Mouse (Mus musculus) intestine, embryonic 15.5 days (tissue): ENCODE measurements at regions not wholly inside any gene's neighbourhood (a gene's known extent, or its start where the extent isn't known, plus 50 kb on each side); places are given as distances from the start of the nearest gene placed in this dataset.

Experiments
- ATAC-seq: fragments of 200-750 bp; cut with Nextera tagmentation; 2 replicates; pipeline ENCODE4 v1.8.0; 2017; ENCODE audit warnings: moderate TSS enrichment, moderate library complexity
- H3K27ac ChIP-seq: fragments of 300-500 bp; sonication (generic); 2 replicates; pipeline ENCODE4 v1.5.1; 2015; ENCODE audit warnings: mild to moderate bottlenecking, inconsistent platforms
- H3K27me3 ChIP-seq: fragments of 300-500 bp; sonication (generic); replicated peaks from 2 replicates; pipeline ENCODE4 v1.6.1; 2015; ENCODE audit warnings: inconsistent platforms
- H3K36me3 ChIP-seq: fragments of 300-500 bp; sonication (generic); 2 replicates; pipeline ENCODE4 v1.6.1; 2015; ENCODE audit warnings: inconsistent platforms
- H3K4me1 ChIP-seq: fragments of 300-500 bp; sonication (generic); replicated peaks from 2 replicates; pipeline ENCODE4 v1.6.1; 2015; ENCODE audit warnings: inconsistent platforms
- H3K4me2 ChIP-seq: fragments of 300-500 bp; sonication (generic); replicated peaks from 2 replicates; pipeline ENCODE4 v1.6.1; 2015; ENCODE audit warnings: mild to moderate bottlenecking, inconsistent platforms
- H3K4me3 ChIP-seq: fragments of 300-500 bp; sonication (generic); replicated peaks from 2 replicates; pipeline ENCODE4 v1.5.1; 2015; ENCODE audit warnings: inconsistent platforms
- H3K9ac ChIP-seq: fragments of 300-500 bp; sonication (generic); 2 replicates; pipeline ENCODE4 v1.6.1; 2015; ENCODE audit warnings: inconsistent platforms
- H3K9me3 ChIP-seq: fragments of 300-500 bp; sonication (generic); 2 replicates; pipeline ENCODE4 v1.6.1; 2016; ENCODE audit warnings: inconsistent platforms
- WGBS: fragments of 180-500 bp; shearing (Covaris S2); methylation state at CpG from one replicate; pipeline ENCODE4 v1.1.7; 2015; 5-methylcytosine and 5-hydroxymethylcytosine counted together

DNA sequence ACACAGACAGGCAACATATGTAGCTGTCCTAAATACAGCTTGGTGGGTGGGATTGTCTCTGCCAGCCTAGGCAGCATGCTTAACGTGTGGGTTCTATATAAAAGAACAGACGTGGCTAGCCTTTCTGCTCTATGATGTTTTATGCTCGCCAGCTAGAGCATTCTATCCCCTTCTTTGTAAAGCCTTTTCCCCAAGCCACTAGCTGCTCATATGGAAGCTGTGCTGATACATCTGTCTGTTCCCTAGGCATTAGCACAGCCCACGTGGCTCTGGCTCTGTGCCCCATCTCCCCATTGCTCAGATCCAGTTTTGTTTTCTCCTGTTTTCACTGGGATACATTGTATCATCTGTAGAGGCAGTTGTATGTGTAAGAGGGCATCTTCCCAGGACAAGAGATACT lies 511.3 kb downstream of the Adam3 start:
- H3K4me2 ChIP-seq: no peak overlapping the region
- no peak overlapping the region for H3K9ac ChIP-seq
- no peaks in the 10 kb centered on the region for H3K4me1 ChIP-seq
- no peak overlapping the region for H3K27ac ChIP-seq
- no peak for ATAC-seq
- H3K9me3 ChIP-seq: no peaks in the 10 kb centered on the region
- H3K36me3 ChIP-seq: no peaks in the 10 kb centered on the region
- no peak overlapping the region for H3K4me3 ChIP-seq
- WGBS: 80% methylated on average over 4 of the region's 4 CpGs
- H3K27me3 ChIP-seq: no peaks in the 10 kb centered on the region

DNA sequence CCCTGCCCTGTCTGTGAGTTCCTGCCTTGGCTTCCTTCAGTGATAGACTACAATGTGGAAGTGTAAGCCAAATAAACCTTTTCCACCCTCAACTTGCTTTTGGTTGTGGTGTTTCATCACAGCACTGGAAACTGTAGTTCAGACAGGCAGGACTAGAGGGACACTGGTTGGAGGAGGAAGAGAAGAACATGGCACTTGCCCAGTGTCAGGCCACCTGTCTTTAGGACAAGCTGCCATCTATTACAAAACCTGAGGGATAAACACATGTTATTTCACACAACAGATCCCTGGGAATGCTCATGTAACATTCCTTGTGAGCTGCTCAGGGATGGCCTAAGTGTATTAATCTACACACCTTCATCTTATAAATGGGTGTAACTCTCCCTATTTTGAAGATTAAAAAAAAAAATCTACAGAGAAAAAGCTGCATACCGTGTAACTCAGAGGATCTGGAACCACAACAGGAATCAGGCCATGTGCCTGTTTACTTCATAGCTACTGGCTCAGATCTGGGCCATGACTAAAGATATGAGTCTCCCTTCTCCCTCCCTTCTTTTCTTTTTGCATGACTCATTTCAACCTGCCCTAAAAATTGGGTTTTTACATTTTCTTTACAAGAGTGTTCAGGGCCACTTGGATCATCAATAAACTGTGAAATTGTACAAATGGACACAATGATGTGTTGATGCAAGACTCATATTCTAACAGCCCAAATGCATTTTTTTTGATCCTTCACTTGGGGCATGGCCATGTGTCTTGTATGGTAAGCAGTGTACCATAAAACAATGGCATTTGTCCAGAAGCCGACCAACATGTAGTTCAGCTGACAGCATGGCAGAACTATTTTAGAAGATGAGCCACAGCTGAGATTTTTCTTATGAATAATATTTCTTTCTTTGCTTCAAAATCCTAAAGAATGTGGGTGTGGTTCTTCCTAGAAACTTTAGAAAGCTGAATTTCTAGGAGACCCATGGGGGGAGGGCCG lies 513.1 kb downstream of the Adam3 start:
- Histone ChIP-seq H3K9ac (no peak overlapping the region), H3K9me3 (no peaks in the 10 kb centered on the region), H3K27me3 (no peaks in the 10 kb centered on the region), H3K27ac (no peak overlapping the region), H3K4me2 (no peak overlapping the region), H3K4me3 (no peak overlapping the region), H3K36me3 (no peaks in the 10 kb centered on the region), H3K4me1 (no peaks in the 10 kb centered on the region)
- no peak for ATAC-seq
- WGBS: 83% methylated on average over 3 of the region's 3 CpGs

DNA sequence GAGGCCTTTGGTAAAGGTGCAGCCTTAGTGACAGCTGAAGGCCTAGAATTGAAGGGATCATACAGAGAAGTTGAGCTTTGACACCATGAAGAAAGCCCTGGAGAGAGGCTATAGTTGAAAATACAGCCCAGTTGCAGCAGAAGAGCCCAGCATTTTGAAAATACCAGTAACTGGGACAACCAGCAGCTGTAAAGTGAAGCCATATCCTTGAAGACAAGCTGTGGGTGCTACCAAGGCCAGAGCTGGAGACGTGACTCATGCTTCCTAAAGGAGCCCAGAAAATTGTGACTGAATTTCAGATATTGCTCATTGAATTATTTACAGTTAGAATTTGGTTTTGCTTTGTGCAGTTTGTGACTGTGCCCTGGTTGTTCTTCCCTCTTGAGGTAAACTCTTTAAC lies 514.6 kb downstream of the Adam3 start:
- H3K36me3 ChIP-seq: no peaks in the 10 kb centered on the region
- H3K4me3 ChIP-seq: no peak overlapping the region
- 74% methylated on average over 1 of the region's 1 CpGs for WGBS
- H3K4me2 ChIP-seq: no peak overlapping the region
- H3K9ac ChIP-seq: no peak overlapping the region
- H3K27ac ChIP-seq: no peak overlapping the region
- no peak for ATAC-seq
- no peaks in the 10 kb centered on the region for H3K9me3 ChIP-seq
- H3K4me1 ChIP-seq: no peaks in the 10 kb centered on the region
- H3K27me3 ChIP-seq: no peaks in the 10 kb centered on the region
